Mouse (Mus musculus) hindbrain, embryonic 16.5 days (tissue): ENCODE results near the gene Rps10. TPM values are rescaled to one million over a fixed set of nuclear protein-coding genes. Genes with fewer than 3 reads are reported as not detected.

Experiments
- ATAC-seq: fragments of 200-750 bp; cut with Nextera tagmentation; 2 replicates; pipeline ENCODE4 v1.8.0; 2017; ENCODE audit warnings: moderate TSS enrichment, moderate library complexity
- H3K27ac ChIP-seq: fragments of 300-500 bp; sonication (generic); 2 replicates; pipeline ENCODE4 v1.5.1; 2014; ENCODE audit warnings: low read depth, mild to moderate bottlenecking, control low read depth, low read length, moderate library complexity
- H3K27me3 ChIP-seq: fragments of 300-500 bp; sonication (generic); replicated peaks from 2 replicates; pipeline ENCODE4 v1.6.1; 2014; ENCODE audit warnings: low read length; ENCODE audit not compliant: control insufficient read depth, insufficient read depth
- H3K36me3 ChIP-seq: fragments of 300-500 bp; sonication (generic); 2 replicates; pipeline ENCODE4 v1.6.1; 2014; ENCODE audit warnings: mild to moderate bottlenecking, low read length, moderate library complexity, mixed read lengths; ENCODE audit not compliant: control insufficient read depth, insufficient read depth
- H3K4me1 ChIP-seq: fragments of 300-500 bp; sonication (generic); 2 replicates; pipeline ENCODE4 v1.6.1; 2014; ENCODE audit warnings: low read depth, low read length; ENCODE audit not compliant: control insufficient read depth, insufficient read depth
- H3K4me2 ChIP-seq: fragments of 300-500 bp; sonication (generic); 2 replicates; pipeline ENCODE4 v1.6.1; 2014; ENCODE audit warnings: mild to moderate bottlenecking, low read length, control low read depth, moderate library complexity
- H3K4me3 ChIP-seq: fragments of 300-500 bp; sonication (generic); 2 replicates; pipeline ENCODE4 v1.5.1; 2014; ENCODE audit warnings: mild to moderate bottlenecking, low read length, control low read depth, moderate library complexity
- H3K9ac ChIP-seq: fragments of 300-500 bp; sonication (generic); 2 replicates; pipeline ENCODE4 v1.6.1; 2014; ENCODE audit warnings: low read depth, mild to moderate bottlenecking, control low read depth, low read length, moderate library complexity
- H3K9me3 ChIP-seq: fragments of 300-500 bp; sonication (generic); 2 replicates; pipeline ENCODE4 v1.6.1; 2014; ENCODE audit warnings: mild to moderate bottlenecking, low read length, moderate library complexity; ENCODE audit not compliant: control insufficient read depth
- WGBS: fragments of 180-500 bp; shearing (Covaris S2); extraction: QIAGEN DNeasy Blood & Tissue Kit; methylation state at CpG from one replicate; pipeline ENCODE4 v1.1.7; 2014; 5-methylcytosine and 5-hydroxymethylcytosine counted together
- polyA plus RNA-seq: library from polyadenylated mRNA; unstranded; fragments of >200 nt; fragmentation: Nextera tagmentation; extraction: Ambion mirVana; gene quantifications from 2 replicates; pipeline ENCODE4 v1.2.1, GENCODE M21; 2015

Gene Rps10
- polyA plus RNA-seq, 1 experiment from 2014 or later: 408 TPM

- peak within 1 kb of the TSS; percentile 97 for H3K4me3 ChIP-seq
- no peaks in the 10 kb centered on the region for H3K9me3 ChIP-seq
- H3K36me3 ChIP-seq: no peaks in the 10 kb centered on the region
- peak within 1 kb of the TSS; percentile 98 for H3K27ac ChIP-seq
- 8% methylated on average over 75 of the region's 91 CpGs for WGBS
- H3K4me2 ChIP-seq: peak within 1 kb of the TSS; percentile 81
- peaks cover 30% of the 10 kb centered on the region for H3K4me1 ChIP-seq
- peak; percentile 88 for ATAC-seq
- peak within 1 kb of the TSS; percentile 99 for H3K9ac ChIP-seq
- no peaks in the 10 kb centered on the region for H3K27me3 ChIP-seq
Measured at GRCm38 (mm10) chr17:27623360-27624326, 12.8 kb downstream of the Rps10 start, which contains the start of gene Nudt3. Gene Nudt3 (minus strand): TSS chr17:27623495.

GRCm38 (mm10) chr17:27622611-27623359, 13.7 kb downstream of the Rps10 start:
- no peaks in the 10 kb centered on the region for H3K9me3 ChIP-seq
- peak overlapping the region; percentile 98 for H3K27ac ChIP-seq
- H3K4me1 ChIP-seq: peaks cover 30% of the 10 kb centered on the region
- peak; percentile 41 for ATAC-seq
- H3K4me3 ChIP-seq: peak overlapping the region; percentile 97
- 0 out of 2 replicates have a peak, but pooled peaks cover 2% of the 10 kb centered on the region for H3K36me3 ChIP-seq
- no peaks in the 10 kb centered on the region for H3K27me3 ChIP-seq
- H3K9ac ChIP-seq: peak overlapping the region; percentile 99
- WGBS: 0% methylated on average over 63 of the region's 80 CpGs
- peak overlapping the region; percentile 81 for H3K4me2 ChIP-seq

GRCm38 (mm10) chr17:27621705-27622531, 14.6 kb downstream of the Rps10 start:
- Histone ChIP-seq H3K27ac (peak overlapping the region; percentile 98), H3K4me3 (peak overlapping the region; percentile 97), H3K4me2 (peak overlapping the region; percentile 81), H3K4me1 (peaks cover 30% of the 10 kb centered on the region), H3K36me3 (0 out of 2 replicates have a peak, but pooled peaks cover 2% of the 10 kb centered on the region), H3K9ac (peak overlapping the region; percentile 99), H3K9me3 (no peaks in the 10 kb centered on the region), H3K27me3 (no peaks in the 10 kb centered on the region)
- no peak for ATAC-seq
- 2% methylated on average over 23 of the region's 23 CpGs for WGBS

GRCm38 (mm10) chr17:27621161-27621560, 15.3 kb downstream of the Rps10 start:
- Histone ChIP-seq H3K36me3 (0 out of 2 replicates have a peak, but pooled peaks cover 2% of the 10 kb centered on the region), H3K9me3 (no peaks in the 10 kb centered on the region), H3K4me1 (peaks cover 30% of the 10 kb centered on the region), H3K27ac (peak overlapping the region; percentile 60), H3K27me3 (no peaks in the 10 kb centered on the region), H3K4me2 (peak overlapping the region; percentile 81), H3K4me3 (peak overlapping the region; percentile 97), H3K9ac (peak overlapping the region; percentile 99)
- ATAC-seq: no peak
- WGBS: 18% methylated on average over 8 of the region's 8 CpGs

- Histone ChIP-seq H3K4me3 (no peak overlapping the region), H3K9ac (no peak overlapping the region), H3K36me3 (0 out of 2 replicates have a peak, but pooled peaks cover 2% of the 10 kb centered on the region), H3K27ac (no peak overlapping the region), H3K4me2 (no peak overlapping the region), H3K27me3 (no peaks in the 10 kb centered on the region), H3K9me3 (no peaks in the 10 kb centered on the region), H3K4me1 (peaks cover 43% of the 10 kb centered on the region)
- WGBS: 85% methylated on average over 7 of the region's 7 CpGs
- ATAC-seq: no peak
Measured at GRCm38 (mm10) chr17:27615388-27615787, 21.1 kb downstream of the Rps10 start.

GRCm38 (mm10) chr17:27613016-27613415, 23.5 kb downstream of the Rps10 start:
- ATAC-seq: no peak
- Histone ChIP-seq H3K4me1 (peaks cover 30% of the 10 kb centered on the region), H3K4me3 (no peak overlapping the region), H3K27me3 (no peaks in the 10 kb centered on the region), H3K36me3 (no peaks in the 10 kb centered on the region), H3K9ac (no peak overlapping the region), H3K4me2 (no peak overlapping the region), H3K27ac (no peak overlapping the region), H3K9me3 (no peaks in the 10 kb centered on the region)
- WGBS: 52% methylated on average over 4 of the region's 4 CpGs

- peaks cover 30% of the 10 kb centered on the region for H3K4me1 ChIP-seq
- no peak overlapping the region for H3K4me3 ChIP-seq
- 79% methylated on average over 5 of the region's 5 CpGs for WGBS
- no peak for ATAC-seq
- no peaks in the 10 kb centered on the region for H3K27me3 ChIP-seq
- no peaks in the 10 kb centered on the region for H3K36me3 ChIP-seq
- no peaks in the 10 kb centered on the region for H3K9me3 ChIP-seq
- H3K4me2 ChIP-seq: no peak overlapping the region
- no peak overlapping the region for H3K27ac ChIP-seq
- no peak overlapping the region for H3K9ac ChIP-seq
Measured at GRCm38 (mm10) chr17:27611994-27612393, 24.5 kb downstream of the Rps10 start.

GRCm38 (mm10) chr17:27611519-27611884, 25.0 kb downstream of the Rps10 start:
- H3K4me3 ChIP-seq: no peak overlapping the region
- H3K4me2 ChIP-seq: no peak overlapping the region
- no peaks in the 10 kb centered on the region for H3K36me3 ChIP-seq
- peak overlapping the region; percentile 8; the same call in 1 of the 2 replicates for H3K9ac ChIP-seq
- 59% methylated on average over 3 of the region's 3 CpGs for WGBS
- 0 out of 2 replicates have a peak overlapping the region, but pooled peaks have one; percentile 10 for H3K27ac ChIP-seq
- ATAC-seq: no peak
- no peaks in the 10 kb centered on the region for H3K9me3 ChIP-seq
- peaks cover 30% of the 10 kb centered on the region for H3K4me1 ChIP-seq
- H3K27me3 ChIP-seq: no peaks in the 10 kb centered on the region
